Comparison of ENCODE assay signal across 10 mouse cellular contexts in the genomic region with DNA sequence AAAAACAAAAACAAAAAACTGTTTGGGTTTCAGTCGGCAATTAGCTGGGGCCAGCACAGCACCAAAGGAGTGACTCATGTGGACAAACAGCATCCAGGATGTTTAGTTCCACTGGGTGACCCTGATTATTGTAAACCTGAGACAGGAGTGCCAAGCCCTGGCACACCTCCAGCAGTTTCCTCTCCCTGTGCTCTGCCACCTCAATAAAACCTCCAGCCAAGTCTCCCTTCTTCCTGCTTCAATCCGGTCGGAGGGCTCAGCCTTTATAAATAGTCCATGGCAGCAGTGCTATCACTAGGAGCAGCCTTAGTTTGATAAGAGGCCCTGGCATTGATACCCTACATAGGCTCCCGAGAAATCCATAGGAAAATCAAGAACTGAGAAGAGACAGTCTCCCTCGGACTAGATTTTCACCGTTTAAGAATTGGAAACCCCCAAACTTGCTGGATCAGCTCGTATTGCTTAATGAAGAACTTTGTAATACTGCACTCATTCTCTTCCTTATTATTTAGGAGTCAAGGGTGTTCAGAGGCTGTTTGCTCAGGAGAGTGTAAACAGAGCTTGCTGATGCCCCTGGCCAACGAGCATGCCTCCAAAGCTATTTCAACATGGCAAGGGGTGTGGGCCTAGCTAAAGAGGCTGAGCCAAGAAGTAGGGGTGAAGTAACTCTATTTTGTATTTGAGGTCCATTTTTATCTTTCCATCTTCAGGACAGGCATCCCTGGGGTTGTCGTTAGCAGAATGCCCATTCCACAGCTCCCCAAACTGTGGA. TPM values are rescaled to one million over a fixed set of nuclear protein-coding genes. Genes with fewer than 3 reads are reported as not detected.
DNase-seq lines count a peak whose midpoint lies in the region; ATAC-seq lines count a peak whose summit lies in the region.
"Had no signal": no experiment of that assay in that cellular context is flagged by ENCODE, and none has a peak within 500 bp of the region (broad histone marks: within the 10 kb centered on the region; RNA-seq: fewer than 3 reads in every experiment).

No protein-coding gene starts in this region.

- ATAC-seq in forebrain, embryonic 12.5 days (ENCODE audit: low FRiP score) = no peak
- ATAC-seq: CD4-positive, CD25-positive, alpha-beta regulatory T cell, adult 4 months had no signal

- no peaks in the 10 kb centered on the region for H3K36me3 ChIP-seq in forebrain, embryonic 12.5 days (replicated peaks)

- peak; percentile 16 to 21 for DNase-seq in cerebellum, postnatal 36 days
- DNase-seq in cerebellum, adult 8-10 months = no peak
- peak; percentile 11 for DNase-seq in right cerebral cortex, postnatal 4 days
- no peak for DNase-seq in right cerebral cortex, postnatal 36 days (ENCODE audit: low spot score in 2 of 2)
- DNase-seq in large intestine, adult 2 months (ENCODE audit: low read depth, low spot score) = peak; percentile 93
- DNase-seq in testis, postnatal 14 days (ENCODE audit: low spot score) = peak; percentile 21
- DNase-seq in right cerebral cortex, postnatal 25 days = no peak
- DNase-seq: thymus, adult 2 months had no signal

- H3K27ac ChIP-seq in forebrain, embryonic 12.5 days = no peak overlapping the region

- peaks cover 14% of the 10 kb centered on the region for H3K4me1 ChIP-seq in forebrain, embryonic 12.5 days

- no peak overlapping the region for H3K9ac ChIP-seq in forebrain, embryonic 12.5 days

- WGBS in large intestine, adult 2 months = 25% methylated on average over 9 of the region's 9 CpGs
- WGBS in forebrain, embryonic 12.5 days = 82% methylated on average over 9 of the region's 9 CpGs

- H3K9me3 ChIP-seq in forebrain, embryonic 12.5 days = no peaks in the 10 kb centered on the region

- no peak overlapping the region for H3K4me2 ChIP-seq in forebrain, embryonic 12.5 days

- H3K27me3 ChIP-seq in forebrain, embryonic 12.5 days = peaks cover 18% of the 10 kb centered on the region

- no peak overlapping the region for H3K4me3 ChIP-seq in forebrain, embryonic 12.5 days (replicated peaks)

RNA-seq across cellular contexts. Expression of a gene that starts 0.7 kb away (rescaled TPM):
- not detected in 2 replicates for polyA plus RNA-seq in large intestine, adult 2 months (2012; rRNA removed)
- polyA plus RNA-seq in forebrain, embryonic 12.5 days (2016; fragmentation: Nextera tagmentation; extraction: Ambion mirVana) = 0.76 and 1.2 TPM in 2 replicates

RNA-seq across cellular contexts. Expression of a gene that starts 3.0 kb away (rescaled TPM):
- 24.4 and 27.3 TPM in 2 replicates for polyA plus RNA-seq in large intestine, adult 2 months (2012; rRNA removed)
- 3.7 and 5.9 TPM in 2 replicates for polyA plus RNA-seq in forebrain, embryonic 12.5 days (2016; fragmentation: Nextera tagmentation; extraction: Ambion mirVana)

RNA-seq across cellular contexts. Expression of a gene that starts 29.0 kb away (rescaled TPM):
- polyA plus RNA-seq in large intestine, adult 2 months (2012; rRNA removed) = 7.0 and 7.3 TPM in 2 replicates
- 59.4 and 65.8 TPM in 2 replicates for polyA plus RNA-seq in forebrain, embryonic 12.5 days (2016; fragmentation: Nextera tagmentation; extraction: Ambion mirVana)

RNA-seq across cellular contexts. Expression of a gene that starts 38.2 kb away (rescaled TPM):
- polyA plus RNA-seq in large intestine, adult 2 months (2012; rRNA removed) = 4.3 and 4.6 TPM in 2 replicates
- polyA plus RNA-seq in forebrain, embryonic 12.5 days (2016; fragmentation: Nextera tagmentation; extraction: Ambion mirVana) = 55.7 and 58.5 TPM in 2 replicates

RNA-seq across cellular contexts. Expression of a gene that starts 57.8 kb away (rescaled TPM):
- 2.0 and 2.2 TPM in 2 replicates for polyA plus RNA-seq in large intestine, adult 2 months (2012; rRNA removed)
- 51.1 and 55.9 TPM in 2 replicates for polyA plus RNA-seq in forebrain, embryonic 12.5 days (2016; fragmentation: Nextera tagmentation; extraction: Ambion mirVana)

Comparison
In these comparisons a context has a peak if more than half of its experiments do, and no peak if none do; other contexts are left out.
1. DNase-seq: peak in cerebellum, postnatal 36 days (2 of 2), right cerebral cortex, postnatal 4 days (single experiment), large intestine, adult 2 months (single experiment) and testis, postnatal 14 days (single experiment); none in cerebellum, adult 8-10 months (single experiment), right cerebral cortex, postnatal 36 days (0 of 2) and right cerebral cortex, postnatal 25 days (single experiment).